Mouse (Mus musculus): Measurements from ENCODE around the gene Olig2. TPM values are rescaled to one million over a fixed set of nuclear protein-coding genes. Genes with fewer than 3 reads are reported as not detected.

The Olig2 gene
- polyA plus RNA-seq, 1 experiment from 2014 or later = not detected

GRCm38 (mm10) chr16:91268724-91269452 is 43.6 kb downstream of the Olig2 start:
- TF ChIP-seq CTCF (IDR thresholded peaks at IDR 0.05; ENCODE audit: low read depth) (no peak), EP300 (IDR thresholded peaks at IDR 0.05; ENCODE audit: low read depth) (no peak)
- Histone ChIP-seq H3K27me3 (ENCODE audit: insufficient read depth, low read length) (peaks cover 83% of the 10 kb centered on the region), H3K9me3 (ENCODE audit: low read length) (no peaks in the 10 kb centered on the region), H3K27ac (ENCODE audit: low read depth) (peak overlapping the region; percentile 68; the same call in 1 of the 2 replicates), H3K36me3 (replicated peaks; ENCODE audit: insufficient read depth, low read length) (no peaks in the 10 kb centered on the region), H3K4me3 (ENCODE audit: low read depth, low read length) (no peak overlapping the region), H3K4me1 (ENCODE audit: insufficient read depth) (peaks cover 5% of the 10 kb centered on the region; the same call in 1 of the 2 replicates), H3K9ac (replicated peaks) (no peak overlapping the region), H3K4me2 (ENCODE audit: low read depth, low read length) (peak overlapping the region; percentile 62)
- ATAC-seq (peak; percentile 75), DNase-seq (peak; percentile 20)
- WGBS (ENCODE audit: insufficient replicate concordance) = 12% methylated on average over 13 of the region's 13 CpGs

DNA sequence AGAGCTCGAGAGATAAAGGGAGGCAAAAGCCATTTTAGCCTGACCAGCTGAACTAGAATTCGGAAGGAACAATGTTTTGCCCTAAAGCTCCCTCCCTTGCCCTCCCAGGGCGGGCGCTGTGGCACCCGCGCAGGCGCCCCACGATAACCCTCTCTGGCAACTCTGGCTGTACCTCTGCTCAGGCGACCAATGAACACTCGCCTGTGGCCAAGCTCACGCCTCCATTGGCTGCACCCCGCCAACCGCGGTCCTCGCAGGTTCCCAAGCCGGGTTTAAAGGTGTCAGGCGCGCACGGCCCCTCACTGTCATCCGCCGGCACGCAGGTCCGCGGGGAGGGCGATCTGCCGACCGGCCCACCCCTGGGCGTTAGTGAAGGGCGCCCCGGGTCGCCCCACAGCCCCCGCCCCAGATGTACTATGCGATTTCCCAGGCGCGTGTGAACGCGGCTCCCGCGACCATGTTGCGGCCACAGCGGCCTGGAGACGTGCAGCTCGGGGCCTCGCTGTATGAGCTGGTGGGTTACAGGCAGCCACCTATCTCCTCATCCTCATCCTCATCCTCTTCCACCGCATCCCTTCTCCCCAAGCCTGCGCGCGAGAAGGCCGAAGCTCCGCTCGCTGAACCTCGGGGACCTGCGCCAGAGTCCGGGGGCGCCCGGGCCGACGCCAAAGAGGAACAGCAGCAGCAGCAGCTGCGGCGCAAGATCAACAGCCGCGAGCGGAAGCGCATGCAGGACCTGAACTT is 44.4 kb downstream of the Olig2 start, which contains the start of gene Olig1:
Gene Olig1 (plus strand): TSS at position 305 of the 744 bp plus-strand sequence.
- TF ChIP-seq CTCF (IDR thresholded peaks at IDR 0.05; ENCODE audit: low read depth) (no peak), EP300 (IDR thresholded peaks at IDR 0.05; ENCODE audit: low read depth) (no peak; the same call in 1 of the 2 replicates)
- DNase-seq (peak; percentile 64), ATAC-seq (peak; percentile 94)
- Histone ChIP-seq H3K36me3 (replicated peaks; ENCODE audit: insufficient read depth, low read length) (no peaks in the 10 kb centered on the region), H3K4me1 (ENCODE audit: insufficient read depth) (peaks cover 5% of the 10 kb centered on the region; the same call in 1 of the 2 replicates), H3K9me3 (ENCODE audit: low read length) (no peaks in the 10 kb centered on the region), H3K9ac (replicated peaks) (no peak within 1 kb of the TSS), H3K4me3 (ENCODE audit: low read depth, low read length) (peak within 1 kb of the TSS; percentile 26), H3K4me2 (ENCODE audit: low read depth, low read length) (peak within 1 kb of the TSS; percentile 62), H3K27ac (ENCODE audit: low read depth) (peak within 1 kb of the TSS; percentile 68; the same call in 1 of the 2 replicates), H3K27me3 (ENCODE audit: insufficient read depth, low read length) (peaks cover 84% of the 10 kb centered on the region)
- WGBS (ENCODE audit: insufficient replicate concordance) = 2% methylated on average over 62 of the region's 64 CpGs

- peak overlapping the region; percentile 26 for H3K4me3 ChIP-seq (ENCODE audit: low read depth, low read length)
- peaks cover 91% of the 10 kb centered on the region for H3K27me3 ChIP-seq (ENCODE audit: insufficient read depth, low read length)
- no peak for ATAC-seq
- H3K27ac ChIP-seq (ENCODE audit: low read depth) = no peak overlapping the region
- no peaks in the 10 kb centered on the region for H3K9me3 ChIP-seq (ENCODE audit: low read length)
- TF ChIP-seq EP300 (IDR thresholded peaks at IDR 0.05; ENCODE audit: low read depth) (no peak), CTCF (IDR thresholded peaks at IDR 0.05; ENCODE audit: low read depth) (no peak)
- peaks cover 5% of the 10 kb centered on the region; the same call in 1 of the 2 replicates for H3K4me1 ChIP-seq (ENCODE audit: insufficient read depth)
- peak; percentile 17 for DNase-seq
- WGBS (ENCODE audit: insufficient replicate concordance) = 2% methylated on average over 63 of the region's 63 CpGs
- H3K4me2 ChIP-seq (ENCODE audit: low read depth, low read length) = peak overlapping the region; percentile 62
- H3K9ac ChIP-seq (replicated peaks) = no peak overlapping the region
- no peaks in the 10 kb centered on the region for H3K36me3 ChIP-seq (replicated peaks; ENCODE audit: insufficient read depth, low read length)
These were observed 45.1 kb downstream of the Olig2 start for GRCm38 (mm10) chr16:91270212-91270971.

GRCm38 (mm10) chr16:91270982-91271549 is 45.8 kb downstream of the Olig2 start:
- DNase-seq (no peak), ATAC-seq (no peak)
- H3K27ac ChIP-seq (ENCODE audit: low read depth) = no peak overlapping the region
- H3K4me1 ChIP-seq (ENCODE audit: insufficient read depth) = peaks cover 5% of the 10 kb centered on the region; the same call in 1 of the 2 replicates
- TF ChIP-seq EP300 (IDR thresholded peaks at IDR 0.05; ENCODE audit: low read depth) (no peak), CTCF (IDR thresholded peaks at IDR 0.05; ENCODE audit: low read depth) (no peak)
- H3K4me3 ChIP-seq (ENCODE audit: low read depth, low read length) = no peak overlapping the region
- no peak overlapping the region for H3K4me2 ChIP-seq (ENCODE audit: low read depth, low read length)
- H3K9ac ChIP-seq (replicated peaks) = no peak overlapping the region
- H3K9me3 ChIP-seq (ENCODE audit: low read length) = no peaks in the 10 kb centered on the region
- WGBS (ENCODE audit: insufficient replicate concordance) = 4% methylated on average over 29 of the region's 29 CpGs
- peaks cover 92% of the 10 kb centered on the region for H3K27me3 ChIP-seq (ENCODE audit: insufficient read depth, low read length)
- H3K36me3 ChIP-seq (replicated peaks; ENCODE audit: insufficient read depth, low read length) = no peaks in the 10 kb centered on the region

GRCm38 (mm10) chr16:91271634-91272033 is 46.4 kb downstream of the Olig2 start:
- Histone ChIP-seq H3K4me2 (ENCODE audit: low read depth, low read length) (no peak overlapping the region), H3K36me3 (replicated peaks; ENCODE audit: insufficient read depth, low read length) (no peaks in the 10 kb centered on the region), H3K4me3 (ENCODE audit: low read depth, low read length) (no peak overlapping the region), H3K4me1 (ENCODE audit: insufficient read depth) (peaks cover 5% of the 10 kb centered on the region; the same call in 1 of the 2 replicates), H3K27ac (ENCODE audit: low read depth) (no peak overlapping the region), H3K9ac (replicated peaks) (no peak overlapping the region), H3K27me3 (ENCODE audit: insufficient read depth, low read length) (peaks cover 93% of the 10 kb centered on the region), H3K9me3 (ENCODE audit: low read length) (no peaks in the 10 kb centered on the region)
- ATAC-seq (no peak), DNase-seq (no peak)
- WGBS (ENCODE audit: insufficient replicate concordance) = 5% methylated on average over 20 of the region's 20 CpGs
- TF ChIP-seq CTCF (IDR thresholded peaks at IDR 0.05; ENCODE audit: low read depth) = no peak
- no peak for TF ChIP-seq EP300 (IDR thresholded peaks at IDR 0.05; ENCODE audit: low read depth)

Other genes with a start within 250 kb of the Olig2 start
- gene Synj1, start 214.1 kb upstream of the Olig2 start, polyA plus RNA-seq (2015; fragmentation: Nextera tagmentation; extraction: Ambion mirVana) = 8.2 and 8.6 TPM in 2 replicates
- 10.3 and 10.9 TPM in 2 replicates for gene Paxbp1, start 180.9 kb upstream of the Olig2 start, polyA plus RNA-seq (2015; fragmentation: Nextera tagmentation; extraction: Ambion mirVana)
- gene 4932438H23Rik, start 130.3 kb upstream of the Olig2 start, polyA plus RNA-seq (2015; fragmentation: Nextera tagmentation; extraction: Ambion mirVana) = 0.05 TPM in 1 of 2 replicates, not detected in the other
- 0.28 and 0.33 TPM in 2 replicates for gene Olig1, start 44.3 kb downstream of the Olig2 start, polyA plus RNA-seq (2015; fragmentation: Nextera tagmentation; extraction: Ambion mirVana)
- gene Ifnar2, start 147.3 kb downstream of the Olig2 start, polyA plus RNA-seq (2015; fragmentation: Nextera tagmentation; extraction: Ambion mirVana) = 107 and 113 TPM in 2 replicates
- gene Gm21970, start 166.3 kb downstream of the Olig2 start, polyA plus RNA-seq (2015; fragmentation: Nextera tagmentation; extraction: Ambion mirVana) = not detected in 2 replicates
- 25.5 and 26.4 TPM in 2 replicates for gene Il10rb, start 180.7 kb downstream of the Olig2 start, polyA plus RNA-seq (2015; fragmentation: Nextera tagmentation; extraction: Ambion mirVana)